Mouse (Mus musculus) lung, adult 2 months (tissue): ENCODE measurements at regions not wholly inside any gene's neighbourhood (a gene's known extent, or its start where the extent isn't known, plus 50 kb on each side); places are given as distances from the start of the nearest gene placed in this dataset.

ENCODE experiments used
- CTCF ChIP-seq: fragments of 200-500 bp; IDR thresholded peaks from 2 replicates; pipeline ENCODE4 v1.5.1; 2011; ENCODE audit warnings: mild to moderate bottlenecking, low read length, control low read depth; ENCODE audit not compliant: insufficient read depth
- POLR2A ChIP-seq: fragments of 200-500 bp; IDR thresholded peaks from 2 replicates; pipeline ENCODE4 v1.6.1; 2011; ENCODE audit warnings: low read depth, mild to moderate bottlenecking, control low read depth, low read length, borderline replicate concordance; ENCODE audit errors: extremely low read depth

DNA sequence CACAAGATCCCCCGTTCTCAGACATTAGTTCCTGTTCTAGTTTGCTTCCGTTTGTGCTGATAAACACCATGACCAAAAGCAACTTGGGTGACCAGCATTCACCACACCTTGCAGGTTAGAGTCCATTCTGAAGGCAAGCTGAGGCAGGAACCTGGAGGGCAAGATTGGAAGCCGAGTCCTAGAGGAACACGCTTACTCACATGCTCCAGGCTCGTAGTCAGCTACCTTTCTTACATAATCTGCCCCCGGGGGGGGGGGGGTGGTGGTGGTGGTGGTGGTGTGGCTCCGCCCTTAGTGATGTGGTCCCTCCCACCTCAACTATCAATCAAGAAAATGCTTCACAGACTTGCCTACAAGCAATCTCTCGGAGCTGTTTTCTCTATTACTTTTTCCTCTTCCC is 142.1 kb upstream of the Elac2 start:
- TF ChIP-seq POLR2A (no peak), CTCF (no peak)
